Mouse (Mus musculus) stomach, embryonic 14.5 days (tissue): Measurements from ENCODE around the gene Bak1. TPM values are rescaled to one million over a fixed set of nuclear protein-coding genes. Genes with fewer than 3 reads are reported as not detected.
A peak's percentile ranks its signal among the peaks of the same experiment; 100 is the strongest.

Experiments used
- ATAC-seq: fragments of 200-750 bp; cut with Nextera tagmentation; 2 replicates; pipeline ENCODE4 v1.8.0; 2017; ENCODE audit warnings: low read depth, moderate TSS enrichment; ENCODE audit not compliant: insufficient number of reproducible peaks, insufficient read depth, low FRiP score
- H3K27ac ChIP-seq: fragments of 300-500 bp; sonication (generic); 2 replicates; pipeline ENCODE4 v1.5.1; 2014; ENCODE audit warnings: mild to moderate bottlenecking, low read length, moderate library complexity, mixed read lengths
- H3K27me3 ChIP-seq: fragments of 300-500 bp; sonication (generic); 2 replicates; pipeline ENCODE4 v1.6.1; 2014; ENCODE audit warnings: low read length, control low read depth, mixed read lengths; ENCODE audit not compliant: control insufficient read depth, insufficient read depth
- H3K36me3 ChIP-seq: fragments of 300-500 bp; sonication (generic); 2 replicates; pipeline ENCODE4 v1.6.1; 2014; ENCODE audit warnings: mild to moderate bottlenecking, control low read depth, low read length, moderate library complexity, mixed read lengths; ENCODE audit not compliant: control insufficient read depth, insufficient read depth
- H3K4me1 ChIP-seq: fragments of 300-500 bp; sonication (generic); 2 replicates; pipeline ENCODE4 v1.6.1; 2014; ENCODE audit warnings: low read length, control low read depth, mixed read lengths; ENCODE audit not compliant: control insufficient read depth, insufficient read depth
- H3K4me2 ChIP-seq: fragments of 300-500 bp; sonication (generic); replicated peaks from 2 replicates; pipeline ENCODE4 v1.6.1; 2014; ENCODE audit warnings: low read depth, low read length, control low read depth
- H3K4me3 ChIP-seq: fragments of 300-500 bp; sonication (generic); 2 replicates; pipeline ENCODE4 v1.5.1; 2014; ENCODE audit warnings: low read depth, low read length, control low read depth
- H3K9ac ChIP-seq: fragments of 300-500 bp; sonication (generic); replicated peaks from 2 replicates; pipeline ENCODE4 v1.6.1; 2014; ENCODE audit warnings: low read depth, mild to moderate bottlenecking, control low read depth, low read length, moderate library complexity, mixed read lengths
- H3K9me3 ChIP-seq: fragments of 300-500 bp; sonication (generic); 2 replicates; pipeline ENCODE4 v1.6.1; 2016; ENCODE audit warnings: low read depth, low read length, control low read depth; ENCODE audit not compliant: control insufficient read depth
- WGBS: fragments of 180-500 bp; shearing (Covaris S2); extraction: QIAGEN DNeasy Blood & Tissue Kit; methylation state at CpG from one replicate; pipeline ENCODE4 v1.1.7; 2014; 5-methylcytosine and 5-hydroxymethylcytosine counted together
- polyA plus RNA-seq: library from polyadenylated mRNA; unstranded; fragments of >200 nt; fragmentation: Nextera tagmentation; extraction: Ambion mirVana; gene quantifications from 2 replicates; pipeline ENCODE4 v1.2.1, GENCODE M21; 2014

The Bak1 gene
- polyA plus RNA-seq, 1 experiment from 2014 or later: 10.4 TPM

- Histone ChIP-seq H3K9me3 (no peaks in the 10 kb centered on the region), H3K4me1 (peaks cover 21% of the 10 kb centered on the region), H3K4me3 (no peak overlapping the region), H3K27ac (peak overlapping the region; percentile 66; the same call in 1 of the 2 replicates), H3K9ac (no peak overlapping the region), H3K27me3 (no peaks in the 10 kb centered on the region), H3K36me3 (no peaks in the 10 kb centered on the region), H3K4me2 (peak overlapping the region; percentile 23)
- WGBS: 61% methylated on average over 8 of the region's 8 CpGs
- no peak for ATAC-seq
Observed at GRCm38 (mm10) chr17:27060698-27061097, 31.9 kb upstream of the Bak1 start.

- WGBS: 2% methylated on average over 24 of the region's 24 CpGs
- H3K4me3 ChIP-seq: peak overlapping the region; percentile 65
- H3K4me2 ChIP-seq: peak overlapping the region; percentile 93
- H3K9ac ChIP-seq: peak overlapping the region; percentile 58
- no peaks in the 10 kb centered on the region for H3K9me3 ChIP-seq
- ATAC-seq: no peak; the same call in 1 of the 2 replicates
- H3K27me3 ChIP-seq: no peaks in the 10 kb centered on the region
- H3K27ac ChIP-seq: peak overlapping the region; percentile 89; the same call in 1 of the 2 replicates
- H3K4me1 ChIP-seq: 0 out of 2 replicates have a peak, but pooled peaks cover 4% of the 10 kb centered on the region
- H3K36me3 ChIP-seq: no peaks in the 10 kb centered on the region
Observed at GRCm38 (mm10) chr17:27057517-27058055, 28.8 kb upstream of the Bak1 start.

- peak within 1 kb of the TSS; percentile 89 for H3K27ac ChIP-seq
- H3K27me3 ChIP-seq: no peaks in the 10 kb centered on the region
- H3K4me1 ChIP-seq: peaks cover 5% of the 10 kb centered on the region; the same call in 1 of the 2 replicates
- no peaks in the 10 kb centered on the region for H3K9me3 ChIP-seq
- no peaks in the 10 kb centered on the region for H3K36me3 ChIP-seq
- H3K9ac ChIP-seq: peak within 1 kb of the TSS; percentile 58
- H3K4me3 ChIP-seq: peak within 1 kb of the TSS; percentile 65
- WGBS: under 1% methylated on average over 60 of the region's 66 CpGs
- H3K4me2 ChIP-seq: peak within 1 kb of the TSS; percentile 93
- peak; percentile 71 for ATAC-seq
Observed at GRCm38 (mm10) chr17:27056812-27057516, 28.2 kb upstream of the Bak1 start, which contains the start of gene Itpr3. Gene Itpr3 (plus strand): TSS chr17:27057304.

GRCm38 (mm10) chr17:27056170-27056569 is 27.4 kb upstream of the Bak1 start:
- 0% methylated on average over 13 of the region's 13 CpGs for WGBS
- H3K9me3 ChIP-seq: no peaks in the 10 kb centered on the region
- 0 out of 2 replicates have a peak overlapping the region, but pooled peaks have one; percentile 58 for H3K9ac ChIP-seq
- H3K4me2 ChIP-seq: peak overlapping the region; percentile 93
- no peaks in the 10 kb centered on the region for H3K36me3 ChIP-seq
- peak overlapping the region; percentile 65 for H3K4me3 ChIP-seq
- H3K4me1 ChIP-seq: peaks cover 12% of the 10 kb centered on the region
- peak; percentile 64 for ATAC-seq
- peak overlapping the region; percentile 89 for H3K27ac ChIP-seq
- no peaks in the 10 kb centered on the region for H3K27me3 ChIP-seq

GRCm38 (mm10) chr17:27051514-27051913 is 22.7 kb upstream of the Bak1 start:
- Histone ChIP-seq H3K4me3 (no peak overlapping the region), H3K27me3 (no peaks in the 10 kb centered on the region), H3K9me3 (no peaks in the 10 kb centered on the region), H3K4me2 (peak overlapping the region; percentile 16; the same call in 1 of the 2 replicates), H3K4me1 (peaks cover 23% of the 10 kb centered on the region), H3K27ac (peak overlapping the region; percentile 28; the same call in 1 of the 2 replicates), H3K9ac (no peak overlapping the region), H3K36me3 (no peaks in the 10 kb centered on the region)
- 32% methylated on average over 11 of the region's 11 CpGs for WGBS
- ATAC-seq: no peak

- Histone ChIP-seq H3K9ac (no peak overlapping the region), H3K27ac (peak overlapping the region; percentile 28; the same call in 1 of the 2 replicates), H3K4me2 (no peak overlapping the region), H3K4me3 (no peak overlapping the region), H3K4me1 (peaks cover 23% of the 10 kb centered on the region), H3K36me3 (no peaks in the 10 kb centered on the region), H3K9me3 (no peaks in the 10 kb centered on the region), H3K27me3 (no peaks in the 10 kb centered on the region)
- no peak for ATAC-seq
- WGBS: 59% methylated on average over 5 of the region's 5 CpGs
Observed at GRCm38 (mm10) chr17:27050853-27051252, 22.0 kb upstream of the Bak1 start.

- Histone ChIP-seq H3K4me3 (no peak overlapping the region), H3K4me2 (no peak overlapping the region), H3K27ac (peak overlapping the region; percentile 85), H3K9me3 (no peaks in the 10 kb centered on the region), H3K36me3 (no peaks in the 10 kb centered on the region), H3K4me1 (peaks cover 23% of the 10 kb centered on the region), H3K9ac (no peak overlapping the region; the same call in 1 of the 2 replicates), H3K27me3 (no peaks in the 10 kb centered on the region)
- 47% methylated on average over 14 of the region's 14 CpGs for whole genome bisulfite sequencing
- ATAC-seq: 0 out of 2 replicates have a peak, but pooled peaks have one; percentile 26
Observed at GRCm38 (mm10) chr17:27048445-27049239, 19.8 kb upstream of the Bak1 start.

GRCm38 (mm10) chr17:27047762-27048444 is 19.1 kb upstream of the Bak1 start:
- H3K4me3 ChIP-seq: no peak overlapping the region
- WGBS: 71% methylated on average over 14 of the region's 14 CpGs
- ATAC-seq: no peak
- no peak overlapping the region; the same call in 1 of the 2 replicates for H3K9ac ChIP-seq
- no peaks in the 10 kb centered on the region for H3K27me3 ChIP-seq
- no peak overlapping the region for H3K4me2 ChIP-seq
- H3K9me3 ChIP-seq: no peaks in the 10 kb centered on the region
- peak overlapping the region; percentile 85 for H3K27ac ChIP-seq
- H3K4me1 ChIP-seq: peaks cover 23% of the 10 kb centered on the region
- no peaks in the 10 kb centered on the region for H3K36me3 ChIP-seq
